Mouse (Mus musculus) brain, embryonic 14.5 days (tissue): ENCODE results near the gene Chpf.

ENCODE experiments used
- CTCF ChIP-seq: fragments of 200-500 bp; IDR thresholded peaks from 2 replicates; pipeline ENCODE4 v1.5.1; 2012; ENCODE audit warnings: inconsistent platforms, mild to moderate bottlenecking, moderate library complexity, borderline replicate concordance; ENCODE audit not compliant: insufficient read depth, insufficient read length; ENCODE audit errors: extremely low read depth
- POLR2A ChIP-seq: fragments of 200-500 bp; IDR thresholded peaks from 2 replicates; pipeline ENCODE4 v1.6.1; 2012; ENCODE audit warnings: mild to moderate bottlenecking, inconsistent platforms, borderline replicate concordance; ENCODE audit not compliant: poor library complexity, insufficient read depth, insufficient read length, severe bottlenecking; ENCODE audit errors: extremely low read depth

GRCm38 (mm10) chr1:75442171-75442570 is 36.9 kb downstream of the Chpf start:
- TF ChIP-seq POLR2A: no peak
- no peak for TF ChIP-seq CTCF
